Mouse (Mus musculus) intestine, embryonic 16.5 days (tissue): Measurements from ENCODE around the gene Wfikkn2. TPM values are rescaled to one million over a fixed set of nuclear protein-coding genes. Genes with fewer than 3 reads are reported as not detected.

Source experiments
- ATAC-seq: fragments of 200-750 bp; cut with Nextera tagmentation; 2 replicates; pipeline ENCODE4 v1.8.0; 2017; ENCODE audit warnings: moderate TSS enrichment, moderate library complexity
- H3K27ac ChIP-seq: fragments of 300-500 bp; sonication (generic); 2 replicates; pipeline ENCODE4 v1.5.1; 2014; ENCODE audit warnings: mild to moderate bottlenecking, low read length
- H3K27me3 ChIP-seq: fragments of 300-500 bp; sonication (generic); replicated peaks from 2 replicates; pipeline ENCODE4 v1.6.1; 2014; ENCODE audit warnings: low read length, control low read depth, mixed read lengths; ENCODE audit not compliant: control insufficient read depth, insufficient read depth
- H3K36me3 ChIP-seq: fragments of 300-500 bp; sonication (generic); 2 replicates; pipeline ENCODE4 v1.6.1; 2014; ENCODE audit warnings: low read length, control low read depth; ENCODE audit not compliant: control insufficient read depth, insufficient read depth
- H3K4me1 ChIP-seq: fragments of 300-500 bp; sonication (generic); 2 replicates; pipeline ENCODE4 v1.6.1; 2014; ENCODE audit warnings: low read length, control low read depth, mixed read lengths; ENCODE audit not compliant: control insufficient read depth, insufficient read depth
- H3K4me2 ChIP-seq: fragments of 300-500 bp; sonication (generic); 2 replicates; pipeline ENCODE4 v1.6.1; 2014; ENCODE audit warnings: low read depth, low read length, control low read depth
- H3K4me3 ChIP-seq: fragments of 300-500 bp; sonication (generic); 2 replicates; pipeline ENCODE4 v1.5.1; 2014; ENCODE audit warnings: mild to moderate bottlenecking, low read length
- H3K9ac ChIP-seq: fragments of 300-500 bp; sonication (generic); 2 replicates; pipeline ENCODE4 v1.6.1; 2014; ENCODE audit warnings: low read depth, low read length
- H3K9me3 ChIP-seq: fragments of 300-500 bp; sonication (generic); 2 replicates; pipeline ENCODE4 v1.6.1; 2016; ENCODE audit warnings: low read length, control low read depth; ENCODE audit not compliant: control insufficient read depth
- WGBS: fragments of 180-500 bp; shearing (Covaris S2); extraction: QIAGEN DNeasy Blood & Tissue Kit; methylation state at CpG from one replicate; pipeline ENCODE4 v1.1.7; 2014; 5-methylcytosine and 5-hydroxymethylcytosine counted together
- polyA plus RNA-seq: library from polyadenylated mRNA; unstranded; fragments of >200 nt; fragmentation: Nextera tagmentation; extraction: Ambion mirVana; gene quantifications from 2 replicates; pipeline ENCODE4 v1.2.1, GENCODE M21; 2015

Gene Wfikkn2
- polyA plus RNA-seq, 1 experiment from 2014 or later, result 2.2 TPM

GRCm38 (mm10) chr11:94208811-94209675 is 36.8 kb downstream of the Wfikkn2 start:
- peak overlapping the region; percentile 48; the same call in 1 of the 2 replicates for H3K27ac ChIP-seq
- H3K36me3 ChIP-seq, result peaks cover 2% of the 10 kb centered on the region; the same call in 1 of the 2 replicates
- no peaks in the 10 kb centered on the region for H3K27me3 ChIP-seq
- no peak overlapping the region for H3K4me3 ChIP-seq
- no peaks in the 10 kb centered on the region for H3K9me3 ChIP-seq
- no peak for ATAC-seq
- H3K4me2 ChIP-seq, result peak overlapping the region; percentile 83; the same call in 1 of the 2 replicates
- peaks cover 1% of the 10 kb centered on the region for H3K4me1 ChIP-seq
- 46% methylated on average over 8 of the region's 8 CpGs for WGBS
- no peak overlapping the region for H3K9ac ChIP-seq

- H3K4me2 ChIP-seq, result no peak overlapping the region
- H3K36me3 ChIP-seq, result no peaks in the 10 kb centered on the region
- no peak for ATAC-seq
- no peak overlapping the region for H3K27ac ChIP-seq
- no peaks in the 10 kb centered on the region for H3K27me3 ChIP-seq
- H3K4me3 ChIP-seq, result no peak overlapping the region
- WGBS, result 74% methylated on average over 10 of the region's 10 CpGs
- H3K9me3 ChIP-seq, result no peaks in the 10 kb centered on the region
- H3K9ac ChIP-seq, result no peak overlapping the region
- peaks cover 10% of the 10 kb centered on the region for H3K4me1 ChIP-seq
Measured at GRCm38 (mm10) chr11:94206398-94207114, 39.2 kb downstream of the Wfikkn2 start.

GRCm38 (mm10) chr11:94203066-94203465 is 42.7 kb downstream of the Wfikkn2 start:
- no peak for ATAC-seq
- H3K4me3 ChIP-seq, result no peak overlapping the region
- 66% methylated on average over 3 of the region's 3 CpGs for WGBS
- no peak overlapping the region for H3K27ac ChIP-seq
- no peak overlapping the region for H3K9ac ChIP-seq
- no peaks in the 10 kb centered on the region for H3K27me3 ChIP-seq
- no peaks in the 10 kb centered on the region for H3K36me3 ChIP-seq
- peaks cover 13% of the 10 kb centered on the region for H3K4me1 ChIP-seq
- H3K4me2 ChIP-seq, result no peak overlapping the region
- no peaks in the 10 kb centered on the region for H3K9me3 ChIP-seq

DNA sequence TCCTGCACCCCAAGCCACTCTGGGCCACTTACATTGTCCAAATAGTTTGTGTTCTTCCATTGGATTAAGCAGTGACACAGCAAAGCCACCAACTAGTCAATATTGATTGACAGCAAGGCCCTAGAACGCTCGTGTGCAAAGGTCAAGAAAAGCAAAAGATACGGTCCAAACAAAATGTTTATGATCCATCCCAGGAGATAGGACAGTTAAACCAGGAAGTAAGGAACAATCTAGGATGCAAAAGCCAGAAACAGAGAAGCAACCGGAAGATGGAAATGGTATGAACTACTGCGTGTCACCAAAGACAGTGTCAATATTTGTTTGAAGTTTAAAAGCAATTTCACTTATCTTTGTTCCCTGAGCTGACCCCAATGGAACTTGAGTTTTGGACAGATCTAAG is 43.7 kb downstream of the Wfikkn2 start:
- H3K4me1 ChIP-seq, result peaks cover 13% of the 10 kb centered on the region
- no peak overlapping the region for H3K4me3 ChIP-seq
- no peak overlapping the region for H3K4me2 ChIP-seq
- 53% methylated on average over 5 of the region's 5 CpGs for WGBS
- peak; percentile 2; the same call in 1 of the 2 replicates for ATAC-seq
- no peaks in the 10 kb centered on the region for H3K27me3 ChIP-seq
- H3K9me3 ChIP-seq, result no peaks in the 10 kb centered on the region
- H3K9ac ChIP-seq, result no peak overlapping the region
- no peaks in the 10 kb centered on the region for H3K36me3 ChIP-seq
- peak overlapping the region; percentile 41 for H3K27ac ChIP-seq

DNA sequence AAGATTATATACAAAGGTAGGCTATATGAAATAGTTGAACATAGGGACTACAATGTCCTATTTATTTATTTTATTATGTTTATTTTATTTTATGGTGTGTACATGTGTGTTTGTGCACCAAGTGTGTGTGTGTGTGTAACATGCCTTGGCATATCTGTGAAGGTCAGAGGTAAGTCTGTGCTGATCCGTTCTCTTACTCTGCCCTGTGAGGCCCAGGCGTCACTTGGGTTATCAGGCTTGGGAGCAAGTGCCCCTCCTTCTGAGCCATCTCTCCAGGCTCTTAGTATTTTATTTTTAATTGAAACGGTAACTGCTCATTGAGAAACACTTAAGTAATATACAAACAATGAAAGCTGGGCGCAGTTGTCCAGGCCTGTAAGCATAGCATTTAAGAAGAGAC is 45.4 kb downstream of the Wfikkn2 start:
- no peak for ATAC-seq
- Histone ChIP-seq H3K9ac (no peak overlapping the region), H3K27me3 (no peaks in the 10 kb centered on the region), H3K36me3 (no peaks in the 10 kb centered on the region), H3K9me3 (no peaks in the 10 kb centered on the region), H3K4me1 (peaks cover 18% of the 10 kb centered on the region), H3K27ac (no peak overlapping the region), H3K4me2 (no peak overlapping the region), H3K4me3 (no peak overlapping the region)
- 67% methylated on average over 4 of the region's 4 CpGs for WGBS

- Histone ChIP-seq H3K36me3 (no peaks in the 10 kb centered on the region), H3K27ac (no peak overlapping the region), H3K27me3 (no peaks in the 10 kb centered on the region), H3K9me3 (no peaks in the 10 kb centered on the region), H3K4me3 (no peak overlapping the region), H3K4me2 (no peak overlapping the region), H3K9ac (no peak overlapping the region), H3K4me1 (peaks cover 18% of the 10 kb centered on the region)
- 87% methylated on average over 2 of the region's 2 CpGs for WGBS
- no peak for ATAC-seq
Measured at GRCm38 (mm10) chr11:94199771-94200170, 46.0 kb downstream of the Wfikkn2 start.

- Histone ChIP-seq H3K27ac (no peak overlapping the region), H3K27me3 (no peaks in the 10 kb centered on the region), H3K9me3 (no peaks in the 10 kb centered on the region), H3K36me3 (no peaks in the 10 kb centered on the region), H3K4me1 (peaks cover 18% of the 10 kb centered on the region), H3K4me3 (no peak overlapping the region), H3K9ac (no peak overlapping the region), H3K4me2 (no peak overlapping the region)
- 72% methylated on average over 7 of the region's 7 CpGs for WGBS
- ATAC-seq, result no peak
Measured at GRCm38 (mm10) chr11:94198405-94199146, 47.2 kb downstream of the Wfikkn2 start.

DNA sequence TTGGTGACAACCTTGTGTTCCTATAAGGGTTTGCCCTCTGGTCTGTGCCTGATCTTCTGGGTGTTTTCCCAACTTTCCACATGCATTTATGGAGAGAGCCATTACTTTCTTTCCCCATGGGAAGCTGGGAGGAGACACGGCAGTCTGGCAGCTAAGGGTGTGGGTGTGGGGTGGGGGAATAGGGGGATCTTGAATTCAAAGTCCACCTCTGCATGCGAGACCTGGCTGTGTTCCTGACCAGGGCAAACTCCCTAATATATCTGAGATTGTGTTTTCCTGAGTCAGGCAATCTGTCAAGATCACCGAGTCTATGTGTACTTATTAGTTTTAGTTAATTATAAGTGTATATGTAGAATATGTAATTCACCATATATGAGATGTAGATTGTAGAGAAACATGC is 49.5 kb downstream of the Wfikkn2 start:
- Histone ChIP-seq H3K9ac (no peak overlapping the region), H3K36me3 (no peaks in the 10 kb centered on the region), H3K4me3 (no peak overlapping the region), H3K4me1 (peaks cover 9% of the 10 kb centered on the region; the same call in 1 of the 2 replicates), H3K27ac (no peak overlapping the region), H3K9me3 (no peaks in the 10 kb centered on the region), H3K27me3 (no peaks in the 10 kb centered on the region), H3K4me2 (no peak overlapping the region)
- 0 out of 2 replicates have a peak, but pooled peaks have one; percentile 29 for ATAC-seq
- 49% methylated on average over 3 of the region's 3 CpGs for WGBS

DNA sequence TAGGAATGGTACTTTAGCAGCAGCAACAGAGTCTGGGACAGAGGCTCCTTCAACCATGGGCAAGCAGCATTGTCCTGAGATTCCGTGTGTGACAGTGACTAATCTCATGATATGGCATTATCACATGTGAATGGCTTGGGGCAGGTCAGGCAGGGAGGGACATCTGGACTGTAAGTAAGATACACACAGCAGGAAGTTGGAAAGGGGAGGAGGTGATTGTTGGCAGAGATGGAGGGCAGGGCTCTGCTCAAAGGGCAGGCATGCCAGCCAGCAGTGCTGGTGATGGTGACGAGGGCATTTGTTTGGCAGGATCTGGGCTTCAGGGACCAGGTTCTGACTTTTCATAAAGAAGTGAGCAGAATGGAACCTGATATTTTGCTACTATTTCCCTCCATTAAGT is 52.7 kb downstream of the Wfikkn2 start:
- H3K9ac ChIP-seq, result no peak overlapping the region
- peaks cover 5% of the 10 kb centered on the region; the same call in 1 of the 2 replicates for H3K4me1 ChIP-seq
- 75% methylated on average over 2 of the region's 2 CpGs for WGBS
- no peak for ATAC-seq
- H3K27me3 ChIP-seq, result no peaks in the 10 kb centered on the region
- H3K36me3 ChIP-seq, result no peaks in the 10 kb centered on the region
- H3K4me2 ChIP-seq, result no peak overlapping the region
- H3K4me3 ChIP-seq, result no peak overlapping the region
- no peaks in the 10 kb centered on the region for H3K9me3 ChIP-seq
- no peak overlapping the region for H3K27ac ChIP-seq
